Mouse (Mus musculus): ENCODE results near the gene Lrrc58. TPM values are rescaled to one million over a fixed set of nuclear protein-coding genes. Genes with fewer than 3 reads are reported as not detected.

Lrrc58 gene
- polyA plus RNA-seq, 1 experiment from 2014 or later = 37.1 TPM

GRCm38 (mm10) chr16:37929006-37929405 lies 60.8 kb downstream of the Lrrc58 start:
- Histone ChIP-seq H3K9ac (no peak overlapping the region), H3K36me3 (no peaks in the 10 kb centered on the region), H3K4me2 (no peak overlapping the region), H3K27ac (replicated peaks) (no peak overlapping the region), H3K4me1 (peaks cover 9% of the 10 kb centered on the region), H3K9me3 (peaks cover 6% of the 10 kb centered on the region; the same call in 1 of the 2 replicates), H3K27me3 (replicated peaks) (no peaks in the 10 kb centered on the region), H3K4me3 (no peak overlapping the region)
- ATAC-seq (ENCODE audit: extremely low read depth, insufficient number of reproducible peaks, low FRiP score, low TSS enrichment) = no peak
- WGBS = 51% methylated on average over 2 of the region's 2 CpGs

- Histone ChIP-seq H3K4me3 (no peak overlapping the region), H3K9me3 (peaks cover 6% of the 10 kb centered on the region; the same call in 1 of the 2 replicates), H3K27me3 (replicated peaks) (no peaks in the 10 kb centered on the region), H3K9ac (no peak overlapping the region), H3K4me1 (peaks cover 9% of the 10 kb centered on the region), H3K4me2 (no peak overlapping the region), H3K36me3 (no peaks in the 10 kb centered on the region), H3K27ac (replicated peaks) (no peak overlapping the region)
- no peak for ATAC-seq (ENCODE audit: extremely low read depth, insufficient number of reproducible peaks, low FRiP score, low TSS enrichment)
- 81% methylated on average over 2 of the region's 2 CpGs for WGBS
These were observed 61.4 kb downstream of the Lrrc58 start for GRCm38 (mm10) chr16:37929626-37930025.

GRCm38 (mm10) chr16:37934932-37935331 lies 66.7 kb downstream of the Lrrc58 start:
- no peaks in the 10 kb centered on the region for H3K36me3 ChIP-seq
- no peaks in the 10 kb centered on the region; the same call in 1 of the 2 replicates for H3K27me3 ChIP-seq (replicated peaks)
- no peak overlapping the region for H3K4me2 ChIP-seq
- no peak overlapping the region for H3K9ac ChIP-seq
- H3K4me3 ChIP-seq = no peak overlapping the region
- ATAC-seq (ENCODE audit: extremely low read depth, insufficient number of reproducible peaks, low FRiP score, low TSS enrichment) = no peak
- H3K4me1 ChIP-seq = no peaks in the 10 kb centered on the region
- H3K27ac ChIP-seq (replicated peaks) = no peak overlapping the region
- peaks cover 6% of the 10 kb centered on the region; the same call in 1 of the 2 replicates for H3K9me3 ChIP-seq
- 90% methylated on average over 2 of the region's 2 CpGs for WGBS

DNA sequence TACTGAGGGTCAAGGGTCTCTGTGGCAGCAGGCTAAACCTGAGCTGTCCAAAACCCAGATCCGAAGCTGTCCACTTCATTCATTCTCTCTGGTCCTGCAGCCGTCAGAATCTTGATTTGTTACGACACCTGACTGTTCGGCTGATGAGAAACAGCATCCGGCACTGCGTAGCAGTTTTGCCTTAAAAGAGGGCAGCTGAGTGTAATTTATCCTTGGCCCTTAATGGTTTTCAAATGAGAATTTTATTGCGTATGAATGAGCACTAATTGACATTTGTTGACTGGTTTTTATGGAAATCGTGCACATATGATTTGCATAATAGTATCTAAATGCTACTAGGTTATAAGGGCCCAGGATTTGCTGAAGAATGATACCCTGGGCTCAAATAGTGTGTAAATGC lies 69.1 kb downstream of the Lrrc58 start:
- Histone ChIP-seq H3K36me3 (no peaks in the 10 kb centered on the region), H3K4me3 (no peak overlapping the region), H3K9me3 (peaks cover 6% of the 10 kb centered on the region; the same call in 1 of the 2 replicates), H3K4me1 (no peaks in the 10 kb centered on the region), H3K9ac (no peak overlapping the region), H3K27me3 (replicated peaks) (no peaks in the 10 kb centered on the region; the same call in 1 of the 2 replicates), H3K27ac (replicated peaks) (no peak overlapping the region), H3K4me2 (no peak overlapping the region)
- WGBS = 75% methylated on average over 8 of the region's 8 CpGs
- no peak for ATAC-seq (ENCODE audit: extremely low read depth, insufficient number of reproducible peaks, low FRiP score, low TSS enrichment)

Other genes starting within 250 kb of the Lrrc58 start
- gene Ndufb4, start 213.9 kb upstream of the Lrrc58 start, polyA plus RNA-seq (2015; fragmentation: Nextera tagmentation; extraction: Ambion mirVana) = 69.4 and 84.7 TPM in 2 replicates
- 429 and 466 TPM in 2 replicates for gene Fstl1, start 91.5 kb upstream of the Lrrc58 start, polyA plus RNA-seq (2015; fragmentation: Nextera tagmentation; extraction: Ambion mirVana)
- 0.31 and 0.57 TPM in 2 replicates for gene Gm36028, start 7.2 kb upstream of the Lrrc58 start, polyA plus RNA-seq (2015; fragmentation: Nextera tagmentation; extraction: Ambion mirVana)
- 0.47 and 0.52 TPM in 2 replicates for gene Gpr156, start 48.1 kb downstream of the Lrrc58 start, polyA plus RNA-seq (2015; fragmentation: Nextera tagmentation; extraction: Ambion mirVana)
- gene Gsk3b, start 220.6 kb downstream of the Lrrc58 start, polyA plus RNA-seq (2015; fragmentation: Nextera tagmentation; extraction: Ambion mirVana) = 36.7 and 39.3 TPM in 2 replicates